Mouse (Mus musculus): ENCODE results near the gene Atp5f1. TPM values are rescaled to one million over a fixed set of nuclear protein-coding genes. Genes with fewer than 3 reads are reported as not detected.

Atp5f1 gene
- total and polyA plus RNA-seq, 3 experiments = 313 to 344 TPM; not detected in 1

GRCm38 (mm10) chr3:105913839-105914681 lies 45.8 kb downstream of the Atp5f1 start (continued):
- TF ChIP-seq GATA1 (IDR thresholded peaks at IDR 0.05; ENCODE audit: low read depth, low read length) (peak; percentile 95), MYB (IDR thresholded peaks at IDR 0.05; ENCODE audit: low read depth, low read length) (peak; percentile 44; the same call in 1 of the 2 replicates), UBTF (IDR thresholded peaks at IDR 0.05; ENCODE audit: borderline replicate concordance, insufficient read depth, low read depth, low read length) (no peak), ZMIZ1 (IDR thresholded peaks at IDR 0.05; ENCODE audit: low read depth, low read length) (peak; percentile 29; the same call in 1 of the 2 replicates)

- Histone ChIP-seq H3K4me3 (ENCODE audit: control insufficient read depth in 1 of 2, insufficient read depth in 1 of 2, low read depth in 2 of 2, low read length in 2 of 2) (no peak overlapping the region), H3K27ac (ENCODE audit: control insufficient read depth, low read depth, low read length) (no peak overlapping the region), H3K9ac (ENCODE audit: control insufficient read depth, low read depth, low read length, poor library complexity, severe bottlenecking) (no peak overlapping the region), H3K9me3 (replicated peaks; ENCODE audit: insufficient read depth, low read length) (no peaks in the 10 kb centered on the region), H3K27me3 (ENCODE audit: control insufficient read depth in 1 of 2, insufficient read depth in 2 of 2, low read length in 2 of 2) (no peaks in the 10 kb centered on the region), H3K4me1 (ENCODE audit: control insufficient read depth in 1 of 2, insufficient read depth in 2 of 2, low read length in 2 of 2) (peaks cover 30 to 50% of the 10 kb centered on the region in 2 experiments), H3K36me3 (ENCODE audit: control insufficient read depth in 1 of 2, insufficient read depth in 2 of 2, low read length in 2 of 2) (peaks cover 0 to 46% of the 10 kb centered on the region in 2 experiments; a peak in 2 of 4 replicates), H3K79me2 (ENCODE audit: control insufficient read depth, insufficient read depth, low read length, poor library complexity) (no peaks in the 10 kb centered on the region)
- TF ChIP-seq MXI1 (IDR thresholded peaks at IDR 0.05; ENCODE audit: low read depth, low read length) (no peak), TCF12 (IDR thresholded peaks at IDR 0.05; ENCODE audit: low read depth, low read length) (peak; percentile 62; the same call in 1 of the 2 replicates), HCFC1 (IDR thresholded peaks at IDR 0.05; ENCODE audit: low read depth, low read length) (no peak), GATA1 (IDR thresholded peaks at IDR 0.05; ENCODE audit: low read depth, low read length) (peak; percentile 74), UBTF (IDR thresholded peaks at IDR 0.05; ENCODE audit: borderline replicate concordance, insufficient read depth, low read depth, low read length) (no peak), MYC (IDR thresholded peaks at IDR 0.05; ENCODE audit: low read depth, low read length) (0 out of 2 replicates have a peak, but pooled peaks have one; percentile 47), BHLHE40 (IDR thresholded peaks at IDR 0.05; ENCODE audit: borderline replicate concordance, low read depth, low read length) (peak; percentile 71), POLR2AphosphoS2 (IDR thresholded peaks at IDR 0.05; ENCODE audit: low read length) (no peak), MAZ (IDR thresholded peaks at IDR 0.05; ENCODE audit: low read depth, low read length) (0 out of 2 replicates have a peak, but pooled peaks have one; percentile 26), CTCF (IDR thresholded peaks at IDR 0.05 in 2 of 3, conservative IDR thresholded peaks at IDR 0.05 in 1 of 3; ENCODE audit: control insufficient read depth in 1 of 3, insufficient read depth in 1 of 3, low read depth in 2 of 3, low read length in 3 of 3, poor library complexity in 1 of 3, severe bottlenecking in 1 of 3) (no peak), CHD1 (IDR thresholded peaks at IDR 0.05; ENCODE audit: low read depth, low read length) (no peak), SIN3A (IDR thresholded peaks at IDR 0.05; ENCODE audit: low read length) (peak; percentile 30; the same call in 1 of the 2 replicates), EP300 (IDR thresholded peaks at IDR 0.05; ENCODE audit: low read depth in 1 of 2, low read length in 2 of 2) (peak; percentile 44 to 69; a peak in 2 of 4 replicates), ETS1 (IDR thresholded peaks at IDR 0.05; ENCODE audit: low read depth, low read length) (peak; percentile 59), MAX (IDR thresholded peaks at IDR 0.05; ENCODE audit: low read length) (peak; percentile 82)
- peak; percentile 60 for DNase-seq (ENCODE audit: low read depth, low spot score)
Measured at GRCm38 (mm10) chr3:105912097-105912880, 47.6 kb downstream of the Atp5f1 start.

Data from MEL (cell line).